Mouse (Mus musculus): ENCODE results near the gene Sdccag8. TPM values are rescaled to one million over a fixed set of nuclear protein-coding genes. Genes with fewer than 3 reads are reported as not detected.

Gene Sdccag8
- polyA plus RNA-seq, 1 experiment from 2014 or later: 31.5 TPM

- WGBS: 90% methylated on average over 3 of the region's 3 CpGs
- H3K4me1 ChIP-seq (ENCODE audit: control insufficient read depth, insufficient read depth, low read length): peaks cover 38% of the 10 kb centered on the region
- no peak for ATAC-seq
These were observed 192.9 kb downstream of the Sdccag8 start for GRCm38 (mm10) chr1:177007405-177007804.

GRCm38 (mm10) chr1:177008777-177009176 is 194.3 kb downstream of the Sdccag8 start:
- Histone ChIP-seq H3K27me3 (replicated peaks; ENCODE audit: control insufficient read depth, insufficient read depth, low read length) (no peaks in the 10 kb centered on the region), H3K4me3 (ENCODE audit: low read depth, low read length) (no peak overlapping the region), H3K4me2 (ENCODE audit: low read length) (no peak overlapping the region), H3K27ac (ENCODE audit: low read depth, low read length) (no peak overlapping the region; the same call in 1 of the 2 replicates), H3K36me3 (ENCODE audit: control insufficient read depth, insufficient read depth, low read length) (no peaks in the 10 kb centered on the region), H3K9me3 (replicated peaks; ENCODE audit: control insufficient read depth, low read length) (no peaks in the 10 kb centered on the region), H3K4me1 (ENCODE audit: control insufficient read depth, insufficient read depth, low read length) (peaks cover 30% of the 10 kb centered on the region), H3K9ac (ENCODE audit: low read length) (no peak overlapping the region)
- WGBS: 86% methylated on average over 1 of the region's 1 CpGs
- ATAC-seq: no peak
- DNase-seq (ENCODE audit: low spot score): no peak

More at GRCm38 (mm10) chr1:177007405-177007804, 192.9 kb downstream of the Sdccag8 start:
- Histone ChIP-seq H3K27ac (ENCODE audit: low read depth, low read length) (no peak overlapping the region), H3K27me3 (replicated peaks; ENCODE audit: control insufficient read depth, insufficient read depth, low read length) (no peaks in the 10 kb centered on the region), H3K36me3 (ENCODE audit: control insufficient read depth, insufficient read depth, low read length) (no peaks in the 10 kb centered on the region), H3K9ac (ENCODE audit: low read length) (no peak overlapping the region), H3K4me3 (ENCODE audit: low read depth, low read length) (no peak overlapping the region), H3K4me2 (ENCODE audit: low read length) (no peak overlapping the region), H3K9me3 (replicated peaks; ENCODE audit: control insufficient read depth, low read length) (no peaks in the 10 kb centered on the region)
- no peak for DNase-seq (ENCODE audit: low spot score)

- Histone ChIP-seq H3K9ac (ENCODE audit: low read length) (no peak overlapping the region), H3K36me3 (ENCODE audit: control insufficient read depth, insufficient read depth, low read length) (no peaks in the 10 kb centered on the region), H3K27ac (ENCODE audit: low read depth, low read length) (peak overlapping the region; percentile 33; the same call in 1 of the 2 replicates), H3K9me3 (replicated peaks; ENCODE audit: control insufficient read depth, low read length) (no peaks in the 10 kb centered on the region), H3K4me3 (ENCODE audit: low read depth, low read length) (no peak overlapping the region), H3K4me1 (ENCODE audit: control insufficient read depth, insufficient read depth, low read length) (peaks cover 20% of the 10 kb centered on the region), H3K4me2 (ENCODE audit: low read length) (no peak overlapping the region), H3K27me3 (replicated peaks; ENCODE audit: control insufficient read depth, insufficient read depth, low read length) (no peaks in the 10 kb centered on the region)
- WGBS: 10% methylated on average over 3 of the region's 3 CpGs
- ATAC-seq (peak; percentile 21; the same call in 1 of the 2 replicates), DNase-seq (ENCODE audit: low spot score) (no peak)
These were observed 195.6 kb downstream of the Sdccag8 start for GRCm38 (mm10) chr1:177010041-177010440.

GRCm38 (mm10) chr1:177010607-177011302 is 196.3 kb downstream of the Sdccag8 start:
- Histone ChIP-seq H3K9me3 (replicated peaks; ENCODE audit: control insufficient read depth, low read length) (no peaks in the 10 kb centered on the region), H3K9ac (ENCODE audit: low read length) (no peak overlapping the region), H3K27ac (ENCODE audit: low read depth, low read length) (peak overlapping the region; percentile 33; the same call in 1 of the 2 replicates), H3K36me3 (ENCODE audit: control insufficient read depth, insufficient read depth, low read length) (no peaks in the 10 kb centered on the region), H3K4me2 (ENCODE audit: low read length) (no peak overlapping the region), H3K4me3 (ENCODE audit: low read depth, low read length) (no peak overlapping the region), H3K27me3 (replicated peaks; ENCODE audit: control insufficient read depth, insufficient read depth, low read length) (no peaks in the 10 kb centered on the region), H3K4me1 (ENCODE audit: control insufficient read depth, insufficient read depth, low read length) (peaks cover 21% of the 10 kb centered on the region)
- no peak for DNase-seq (ENCODE audit: low spot score)
- WGBS: 56% methylated on average over 6 of the region's 6 CpGs
- 0 out of 2 replicates have a peak, but pooled peaks have one; percentile 4 for ATAC-seq

- DNase-seq (ENCODE audit: low spot score) (no peak), ATAC-seq (no peak)
- WGBS: 89% methylated on average over 13 of the region's 13 CpGs
- Histone ChIP-seq H3K36me3 (ENCODE audit: control insufficient read depth, insufficient read depth, low read length) (no peaks in the 10 kb centered on the region), H3K4me3 (ENCODE audit: low read depth, low read length) (no peak overlapping the region), H3K9me3 (replicated peaks; ENCODE audit: control insufficient read depth, low read length) (no peaks in the 10 kb centered on the region), H3K9ac (ENCODE audit: low read length) (no peak overlapping the region), H3K27ac (ENCODE audit: low read depth, low read length) (0 out of 2 replicates have a peak overlapping the region, but pooled peaks have one; percentile 9), H3K4me1 (ENCODE audit: control insufficient read depth, insufficient read depth, low read length) (peaks cover 28% of the 10 kb centered on the region), H3K27me3 (replicated peaks; ENCODE audit: control insufficient read depth, insufficient read depth, low read length) (no peaks in the 10 kb centered on the region), H3K4me2 (ENCODE audit: low read length) (no peak overlapping the region)
These were observed 197.2 kb downstream of the Sdccag8 start for GRCm38 (mm10) chr1:177011688-177012087.

- no peak for DNase-seq (ENCODE audit: low spot score)
- WGBS: 75% methylated on average over 3 of the region's 3 CpGs
- no peak for ATAC-seq
- Histone ChIP-seq H3K9ac (ENCODE audit: low read length) (no peak overlapping the region), H3K9me3 (replicated peaks; ENCODE audit: control insufficient read depth, low read length) (no peaks in the 10 kb centered on the region), H3K4me1 (ENCODE audit: control insufficient read depth, insufficient read depth, low read length) (peaks cover 30% of the 10 kb centered on the region), H3K4me2 (ENCODE audit: low read length) (no peak overlapping the region), H3K27ac (ENCODE audit: low read depth, low read length) (no peak overlapping the region), H3K36me3 (ENCODE audit: control insufficient read depth, insufficient read depth, low read length) (no peaks in the 10 kb centered on the region), H3K4me3 (ENCODE audit: low read depth, low read length) (no peak overlapping the region), H3K27me3 (replicated peaks; ENCODE audit: control insufficient read depth, insufficient read depth, low read length) (no peaks in the 10 kb centered on the region)
These were observed 198.3 kb downstream of the Sdccag8 start for GRCm38 (mm10) chr1:177012774-177013173.

- peak overlapping the region; percentile 52; the same call in 1 of the 2 replicates for H3K27ac ChIP-seq (ENCODE audit: low read depth, low read length)
- H3K27me3 ChIP-seq (replicated peaks; ENCODE audit: control insufficient read depth, insufficient read depth, low read length): no peaks in the 10 kb centered on the region
- H3K4me2 ChIP-seq (ENCODE audit: low read length): no peak overlapping the region
- no peaks in the 10 kb centered on the region for H3K9me3 ChIP-seq (replicated peaks; ENCODE audit: control insufficient read depth, low read length)
- no peaks in the 10 kb centered on the region for H3K36me3 ChIP-seq (ENCODE audit: control insufficient read depth, insufficient read depth, low read length)
- no peak overlapping the region for H3K4me3 ChIP-seq (ENCODE audit: low read depth, low read length)
- 97% methylated on average over 1 of the region's 1 CpGs for WGBS
- DNase-seq (ENCODE audit: low spot score): no peak
- no peak overlapping the region for H3K9ac ChIP-seq (ENCODE audit: low read length)
- peaks cover 30% of the 10 kb centered on the region for H3K4me1 ChIP-seq (ENCODE audit: control insufficient read depth, insufficient read depth, low read length)
- ATAC-seq: no peak
These were observed 198.9 kb downstream of the Sdccag8 start for GRCm38 (mm10) chr1:177013313-177013712.

GRCm38 (mm10) chr1:177013776-177014175 is 199.3 kb downstream of the Sdccag8 start:
- Histone ChIP-seq H3K4me2 (ENCODE audit: low read length) (no peak overlapping the region), H3K4me1 (ENCODE audit: control insufficient read depth, insufficient read depth, low read length) (peaks cover 30% of the 10 kb centered on the region), H3K27me3 (replicated peaks; ENCODE audit: control insufficient read depth, insufficient read depth, low read length) (no peaks in the 10 kb centered on the region), H3K4me3 (ENCODE audit: low read depth, low read length) (no peak overlapping the region), H3K36me3 (ENCODE audit: control insufficient read depth, insufficient read depth, low read length) (no peaks in the 10 kb centered on the region), H3K27ac (ENCODE audit: low read depth, low read length) (peak overlapping the region; percentile 52; the same call in 1 of the 2 replicates), H3K9me3 (replicated peaks; ENCODE audit: control insufficient read depth, low read length) (no peaks in the 10 kb centered on the region), H3K9ac (ENCODE audit: low read length) (no peak overlapping the region)
- DNase-seq (ENCODE audit: low spot score) (no peak), ATAC-seq (no peak)
- 95% methylated on average over 3 of the region's 3 CpGs for WGBS

GRCm38 (mm10) chr1:177014346-177014745 is 199.9 kb downstream of the Sdccag8 start:
- DNase-seq (ENCODE audit: low spot score): no peak
- H3K4me1 ChIP-seq (ENCODE audit: control insufficient read depth, insufficient read depth, low read length): peaks cover 30% of the 10 kb centered on the region
- WGBS: 57% methylated on average over 2 of the region's 2 CpGs

More at GRCm38 (mm10) chr1:177014346-177014745, 199.9 kb downstream of the Sdccag8 start:
- no peaks in the 10 kb centered on the region for H3K36me3 ChIP-seq (ENCODE audit: control insufficient read depth, insufficient read depth, low read length)
- ATAC-seq: no peak
- no peaks in the 10 kb centered on the region for H3K9me3 ChIP-seq (replicated peaks; ENCODE audit: control insufficient read depth, low read length)
- H3K4me2 ChIP-seq (ENCODE audit: low read length): no peak overlapping the region
- no peaks in the 10 kb centered on the region for H3K27me3 ChIP-seq (replicated peaks; ENCODE audit: control insufficient read depth, insufficient read depth, low read length)
- no peak overlapping the region for H3K9ac ChIP-seq (ENCODE audit: low read length)
- H3K27ac ChIP-seq (ENCODE audit: low read depth, low read length): peak overlapping the region; percentile 52; the same call in 1 of the 2 replicates
- H3K4me3 ChIP-seq (ENCODE audit: low read depth, low read length): no peak overlapping the region

Measured in forebrain, embryonic 14.5 days (tissue).